Mouse (Mus musculus): ENCODE results near the gene Paf1. TPM values are rescaled to one million over a fixed set of nuclear protein-coding genes. Genes with fewer than 3 reads are reported as not detected.
"Not testable (repeated sequence)": the region's sequence is repeated elsewhere in the genome, so short reads cannot be mapped to it uniquely, and the experiment has no call there.

Paf1 gene
- polyA plus RNA-seq, 1 experiment from 2014 or later: 70.4 TPM

DNA sequence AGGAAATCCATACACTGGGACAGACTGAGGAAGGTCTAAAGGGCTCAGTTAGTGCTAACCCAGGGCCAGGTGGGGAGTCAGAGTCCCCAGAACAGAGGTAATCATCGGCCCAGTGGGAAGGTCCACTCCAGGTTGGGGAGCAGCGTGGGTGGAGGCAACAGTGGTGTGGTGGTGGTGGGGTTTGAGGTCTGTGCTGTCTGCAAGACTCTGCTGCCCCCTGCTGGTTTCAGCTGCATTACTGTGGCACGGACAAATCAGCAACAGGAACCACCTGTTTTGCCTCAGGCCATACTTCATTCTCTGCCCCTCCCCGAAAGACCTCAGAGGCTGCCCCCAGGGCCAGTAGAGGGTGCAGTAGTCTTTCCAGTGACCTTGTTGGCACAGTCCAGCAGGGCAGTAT lies 6.3 kb upstream of the Paf1 start:
- Histone ChIP-seq H3K4me2 (no peak overlapping the region), H3K27me3 (replicated peaks) (no peaks in the 10 kb centered on the region), H3K9me3 (replicated peaks) (no peaks in the 10 kb centered on the region), H3K4me3 (no peak overlapping the region), H3K4me1 (replicated peaks) (peaks cover 29% of the 10 kb centered on the region), H3K27ac (ENCODE audit: poor library complexity, severe bottlenecking) (0 out of 2 replicates have a peak overlapping the region, but pooled peaks have one; percentile 3), H3K9ac (no peak overlapping the region), H3K36me3 (peaks cover 45% of the 10 kb centered on the region)
- peak; percentile 54 for ATAC-seq (ENCODE audit: insufficient number of reproducible peaks, low FRiP score)
- WGBS: 11% methylated on average over 4 of the region's 4 CpGs

DNA sequence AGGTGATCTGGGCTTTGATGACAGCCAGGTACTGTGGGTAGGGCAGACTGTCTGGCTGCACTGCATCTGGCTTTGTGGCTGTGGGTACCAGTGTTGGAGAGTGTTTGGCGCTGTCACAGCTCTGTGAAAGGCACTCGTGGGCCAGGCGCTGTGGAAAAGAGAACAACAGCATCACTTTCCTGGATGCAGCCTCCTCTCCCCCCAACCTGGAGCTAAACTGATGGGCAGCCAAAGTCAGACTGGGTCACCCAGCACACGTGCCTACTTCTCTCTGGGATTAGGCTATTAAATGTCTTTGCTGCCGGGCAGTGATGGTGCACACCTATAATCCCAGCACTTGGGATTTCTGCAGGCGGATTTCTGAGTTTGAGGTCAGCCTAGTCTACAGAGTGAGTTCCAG lies 5.9 kb upstream of the Paf1 start:
- 84% methylated on average over 6 of the region's 6 CpGs for WGBS
- H3K4me2 ChIP-seq; ATAC-seq (ENCODE audit: insufficient number of reproducible peaks, low FRiP score); H3K4me3 ChIP-seq; H3K27ac ChIP-seq (ENCODE audit: poor library complexity, severe bottlenecking); H3K27me3 ChIP-seq (replicated peaks); H3K9me3 ChIP-seq (replicated peaks); H3K9ac ChIP-seq: not testable (repeated sequence)
- H3K4me1 ChIP-seq (replicated peaks): peaks cover 29% of the 10 kb centered on the region
- H3K36me3 ChIP-seq: peaks cover 45% of the 10 kb centered on the region

DNA sequence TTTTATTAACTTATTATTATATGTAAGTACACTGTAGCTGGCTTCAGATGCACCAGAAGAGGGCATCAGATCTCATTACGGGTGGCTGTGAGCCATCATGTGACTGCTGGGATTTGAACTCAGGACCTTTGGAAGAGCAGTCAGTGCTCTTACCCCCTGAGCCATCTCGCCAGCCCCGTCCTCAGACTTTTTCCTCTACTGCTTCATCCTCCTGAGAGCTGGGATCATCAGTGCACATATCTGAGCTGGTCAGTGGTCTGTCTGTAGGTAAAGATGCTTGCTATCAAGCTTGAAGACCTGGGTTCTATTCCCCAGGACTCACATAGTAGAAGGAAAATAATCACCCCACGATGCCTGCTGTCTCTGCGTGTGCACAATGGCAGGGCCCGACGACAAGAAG lies 5.4 kb upstream of the Paf1 start:
- not testable (repeated sequence) for H3K27ac ChIP-seq (ENCODE audit: poor library complexity, severe bottlenecking); ATAC-seq (ENCODE audit: insufficient number of reproducible peaks, low FRiP score); H3K9me3 ChIP-seq (replicated peaks); H3K4me2 ChIP-seq; H3K27me3 ChIP-seq (replicated peaks); H3K9ac ChIP-seq; H3K4me3 ChIP-seq
- peaks cover 28% of the 10 kb centered on the region for H3K4me1 ChIP-seq (replicated peaks)
- WGBS: 90% methylated on average over 7 of the region's 7 CpGs
- H3K36me3 ChIP-seq: peaks cover 45% of the 10 kb centered on the region

DNA sequence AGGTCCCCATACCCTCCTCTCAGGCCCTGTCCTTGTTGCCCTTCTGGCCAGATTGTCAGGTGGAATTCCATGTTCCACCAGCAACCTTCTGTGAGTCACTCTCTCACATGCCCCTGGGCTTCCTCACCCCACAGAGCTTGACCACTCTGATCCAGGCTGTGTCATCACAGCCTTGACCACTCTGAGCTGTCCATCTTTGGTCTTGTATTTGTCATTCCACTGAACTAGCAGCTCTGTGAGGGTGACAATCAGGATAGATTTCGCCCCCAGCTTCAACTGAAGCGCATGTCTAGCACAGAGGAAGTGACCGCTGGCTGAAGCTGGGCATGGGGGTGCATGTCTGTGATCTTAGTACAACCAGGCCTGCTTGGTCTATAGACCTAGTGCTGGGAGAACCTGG lies 2.4 kb upstream of the Paf1 start:
- Histone ChIP-seq H3K4me2 (no peak overlapping the region), H3K9me3 (replicated peaks) (no peaks in the 10 kb centered on the region), H3K9ac (no peak overlapping the region), H3K4me3 (no peak overlapping the region), H3K4me1 (replicated peaks) (peaks cover 20% of the 10 kb centered on the region), H3K27me3 (replicated peaks) (no peaks in the 10 kb centered on the region), H3K36me3 (peaks cover 53% of the 10 kb centered on the region), H3K27ac (ENCODE audit: poor library complexity, severe bottlenecking) (no peak overlapping the region)
- 96% methylated on average over 3 of the region's 3 CpGs for WGBS
- ATAC-seq (ENCODE audit: insufficient number of reproducible peaks, low FRiP score): no peak

DNA sequence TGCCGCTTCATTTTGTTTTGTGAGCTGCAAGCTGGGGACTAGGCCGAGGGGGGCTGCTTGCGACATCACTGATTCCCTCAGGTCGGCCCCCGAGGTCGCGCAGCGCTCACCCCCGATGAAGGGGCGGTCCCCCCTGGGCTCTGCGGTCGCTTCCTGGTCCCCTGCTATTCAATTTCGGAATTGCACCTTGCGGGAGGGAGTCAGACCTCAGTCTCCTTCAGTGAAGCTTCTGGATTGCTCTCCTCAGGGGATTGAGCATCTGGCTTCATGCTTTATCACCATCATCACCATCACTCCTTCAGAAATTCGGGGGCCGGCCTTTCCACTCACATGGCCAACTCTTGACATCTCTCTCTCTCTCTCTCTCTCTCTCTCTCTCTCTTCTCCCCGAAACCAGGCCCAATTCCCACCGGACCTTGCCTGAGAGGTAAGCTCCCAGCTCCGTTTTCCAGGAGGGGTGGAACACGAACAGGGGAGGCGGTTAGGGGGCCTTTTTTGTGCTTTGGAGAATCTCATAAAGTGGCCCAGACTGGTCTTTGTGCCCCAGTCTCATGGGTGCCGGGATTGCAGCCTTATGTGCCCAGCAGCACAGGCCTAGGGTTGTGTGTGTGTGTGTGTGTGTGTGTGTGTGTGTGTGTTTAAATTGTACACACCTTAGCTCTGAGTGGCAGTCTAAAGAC lies 661 bp downstream of the Paf1 start:
- Histone ChIP-seq H3K36me3 (peaks cover 61% of the 10 kb centered on the region), H3K27ac (ENCODE audit: poor library complexity, severe bottlenecking) (peak overlapping the region; percentile 68), H3K4me3 (peak overlapping the region; percentile 92), H3K4me2 (peak overlapping the region; percentile 98), H3K9me3 (replicated peaks) (no peaks in the 10 kb centered on the region), H3K4me1 (replicated peaks) (peaks cover 20% of the 10 kb centered on the region), H3K27me3 (replicated peaks) (no peaks in the 10 kb centered on the region), H3K9ac (peak overlapping the region; percentile 88)
- 0 out of 2 replicates have a peak, but pooled peaks have one; percentile 0 for ATAC-seq (ENCODE audit: insufficient number of reproducible peaks, low FRiP score)
- WGBS: 4% methylated on average over 22 of the region's 22 CpGs

DNA sequence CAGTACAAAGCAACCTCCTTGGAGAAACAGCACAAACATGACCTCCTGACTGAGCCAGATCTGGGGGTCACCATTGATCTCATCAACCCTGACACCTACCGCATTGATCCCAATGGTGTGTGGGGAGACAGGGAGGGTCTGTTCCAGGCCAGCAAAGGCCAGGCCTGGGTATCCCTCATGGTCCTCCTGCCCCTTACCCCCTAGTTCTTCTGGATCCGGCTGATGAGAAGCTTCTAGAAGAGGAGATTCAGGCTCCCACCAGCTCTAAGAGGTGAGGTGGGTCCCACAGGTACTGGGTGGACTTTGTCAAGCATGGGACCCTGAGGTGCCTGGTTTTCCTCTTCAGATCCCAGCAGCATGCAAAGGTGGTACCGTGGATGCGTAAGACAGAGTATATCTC lies 2.7 kb downstream of the Paf1 start:
- ATAC-seq (ENCODE audit: insufficient number of reproducible peaks, low FRiP score): no peak
- no peaks in the 10 kb centered on the region for H3K27me3 ChIP-seq (replicated peaks)
- H3K36me3 ChIP-seq: peaks cover 60% of the 10 kb centered on the region

DNA sequence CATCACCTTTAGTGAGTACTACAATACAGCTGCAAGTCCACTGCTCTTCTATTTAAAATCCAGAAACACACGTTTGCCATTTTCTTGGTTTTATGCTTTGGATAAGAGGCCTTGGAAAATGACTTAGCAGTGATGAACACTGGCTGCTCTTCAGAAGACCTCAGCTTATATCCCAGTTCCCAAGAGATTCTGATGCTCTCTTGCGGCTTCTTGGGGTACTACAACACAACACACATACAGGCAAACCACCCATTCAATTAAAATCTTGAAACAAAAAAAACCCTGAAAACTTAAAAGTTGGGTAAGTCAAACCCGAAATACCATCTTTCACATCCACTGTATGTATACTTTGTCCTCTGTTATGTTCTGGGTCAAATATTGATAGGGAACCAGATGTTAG lies 5.2 kb downstream of the Paf1 start:
- H3K4me2 ChIP-seq: no peak overlapping the region
- ATAC-seq (ENCODE audit: insufficient number of reproducible peaks, low FRiP score): no peak
- no peak overlapping the region for H3K4me3 ChIP-seq
- peaks cover 8% of the 10 kb centered on the region for H3K4me1 ChIP-seq (replicated peaks)
- peaks cover 81% of the 10 kb centered on the region for H3K36me3 ChIP-seq
- no peak overlapping the region for H3K27ac ChIP-seq (ENCODE audit: poor library complexity, severe bottlenecking)
- H3K9ac ChIP-seq: no peak overlapping the region
- H3K9me3 ChIP-seq (replicated peaks): no peaks in the 10 kb centered on the region
- no peaks in the 10 kb centered on the region for H3K27me3 ChIP-seq (replicated peaks)
- whole genome bisulfite sequencing: 55% methylated on average over 3 of the region's 3 CpGs

More for the DNA sequence above, 2.7 kb downstream of the Paf1 start:
- Histone ChIP-seq H3K4me3 (no peak overlapping the region), H3K4me1 (replicated peaks) (peaks cover 20% of the 10 kb centered on the region), H3K27ac (ENCODE audit: poor library complexity, severe bottlenecking) (no peak overlapping the region), H3K9me3 (replicated peaks) (no peaks in the 10 kb centered on the region), H3K9ac (no peak overlapping the region), H3K4me2 (no peak overlapping the region)
- WGBS: 94% methylated on average over 4 of the region's 4 CpGs

DNA sequence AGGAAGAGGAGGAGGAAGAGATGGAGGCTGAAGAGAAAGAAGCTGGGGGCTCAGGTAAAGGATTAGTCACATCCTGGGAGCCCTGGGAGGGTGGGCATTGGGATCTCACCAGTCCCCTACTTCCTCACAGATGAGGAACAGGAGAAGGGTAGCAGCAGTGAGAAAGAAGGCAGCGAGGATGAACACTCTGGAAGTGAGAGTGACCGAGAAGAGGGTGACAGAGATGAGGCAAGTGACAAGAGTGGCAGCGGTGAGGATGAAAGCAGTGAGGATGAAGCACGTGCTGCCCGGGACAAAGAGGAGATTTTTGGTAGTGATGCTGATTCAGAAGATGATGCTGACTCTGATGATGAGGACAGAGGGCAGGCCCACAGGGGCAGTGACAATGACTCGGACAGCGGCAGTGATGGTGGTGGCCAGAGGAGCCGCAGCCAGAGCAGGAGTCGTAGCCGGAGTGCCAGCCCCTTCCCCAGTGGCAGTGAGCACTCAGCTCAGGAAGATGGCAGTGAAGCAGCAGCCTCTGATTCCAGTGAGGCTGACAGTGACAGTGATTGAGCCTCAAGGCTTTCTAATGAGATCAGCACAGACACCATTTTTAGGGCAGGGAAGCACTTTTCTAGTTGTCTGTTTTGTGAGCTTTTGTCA lies 6.1 kb downstream of the Paf1 start:
- H3K36me3 ChIP-seq: peaks cover 89% of the 10 kb centered on the region
- WGBS: 89% methylated on average over 10 of the region's 10 CpGs
- ATAC-seq (ENCODE audit: insufficient number of reproducible peaks, low FRiP score): no peak
- no peak overlapping the region for H3K27ac ChIP-seq (ENCODE audit: poor library complexity, severe bottlenecking)
- H3K4me2 ChIP-seq: no peak overlapping the region
- no peaks in the 10 kb centered on the region for H3K27me3 ChIP-seq (replicated peaks)
- no peaks in the 10 kb centered on the region for H3K9me3 ChIP-seq (replicated peaks)
- no peak overlapping the region for H3K9ac ChIP-seq
- peaks cover 2% of the 10 kb centered on the region for H3K4me1 ChIP-seq (replicated peaks)
- no peak overlapping the region for H3K4me3 ChIP-seq

DNA sequence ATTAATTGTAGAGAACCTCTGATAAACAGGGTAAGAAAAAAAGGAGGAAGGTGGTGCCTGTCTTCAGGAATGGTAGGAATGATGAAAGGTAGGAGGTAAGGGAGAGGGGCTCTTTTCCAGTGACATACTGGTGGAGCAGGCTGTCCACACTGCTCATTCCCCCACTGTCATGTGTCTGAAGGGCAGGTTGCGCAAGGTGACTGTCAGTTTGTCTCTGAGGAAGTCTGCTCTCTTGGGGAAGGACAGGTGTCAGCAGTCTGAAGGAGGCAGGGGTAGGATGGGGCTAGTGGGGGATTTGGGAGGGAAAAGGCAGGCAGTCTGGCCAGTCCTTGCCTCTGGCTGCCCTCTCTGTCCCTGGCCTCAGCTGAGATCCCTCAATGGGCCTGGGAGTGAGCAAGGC lies 8.3 kb downstream of the Paf1 start:
- no peaks in the 10 kb centered on the region for H3K4me1 ChIP-seq (replicated peaks)
- no peak overlapping the region for H3K4me2 ChIP-seq
- H3K27ac ChIP-seq (ENCODE audit: poor library complexity, severe bottlenecking): no peak overlapping the region
- no peak overlapping the region for H3K4me3 ChIP-seq
- H3K27me3 ChIP-seq (replicated peaks): no peaks in the 10 kb centered on the region
- H3K9ac ChIP-seq: no peak overlapping the region
- WGBS: 89% methylated on average over 1 of the region's 1 CpGs
- peaks cover 94% of the 10 kb centered on the region for H3K36me3 ChIP-seq
- H3K9me3 ChIP-seq (replicated peaks): no peaks in the 10 kb centered on the region
- no peak for ATAC-seq (ENCODE audit: insufficient number of reproducible peaks, low FRiP score)

DNA sequence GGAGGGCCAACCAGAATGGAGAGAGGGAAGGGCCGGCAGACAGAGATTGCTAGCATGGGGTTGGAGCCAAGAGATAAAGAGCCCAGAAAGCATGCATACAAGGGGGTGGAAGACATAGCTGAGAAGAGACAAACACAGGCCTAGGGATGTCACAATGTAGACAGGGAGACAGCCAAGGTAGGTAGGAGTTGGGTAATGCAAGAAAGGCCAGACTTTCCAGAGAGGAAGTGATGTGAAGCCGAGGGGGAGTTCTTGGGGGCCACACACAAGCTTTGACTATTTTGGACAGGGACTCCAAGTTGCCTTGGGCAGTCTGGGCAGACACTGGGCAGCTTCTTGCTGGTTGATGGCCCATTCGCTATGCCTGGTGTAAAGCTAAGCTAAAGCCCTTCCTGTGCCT lies 9.2 kb downstream of the Paf1 start:
- no peaks in the 10 kb centered on the region for H3K9me3 ChIP-seq (replicated peaks)
- H3K4me1 ChIP-seq (replicated peaks): no peaks in the 10 kb centered on the region
- H3K27me3 ChIP-seq (replicated peaks): no peaks in the 10 kb centered on the region
- H3K36me3 ChIP-seq: peaks cover 94% of the 10 kb centered on the region
- H3K4me2 ChIP-seq: no peak overlapping the region
- H3K9ac ChIP-seq: no peak overlapping the region
- ATAC-seq (ENCODE audit: insufficient number of reproducible peaks, low FRiP score): no peak
- no peak overlapping the region for H3K27ac ChIP-seq (ENCODE audit: poor library complexity, severe bottlenecking)
- H3K4me3 ChIP-seq: no peak overlapping the region
- 65% methylated on average over 3 of the region's 3 CpGs for WGBS

DNA sequence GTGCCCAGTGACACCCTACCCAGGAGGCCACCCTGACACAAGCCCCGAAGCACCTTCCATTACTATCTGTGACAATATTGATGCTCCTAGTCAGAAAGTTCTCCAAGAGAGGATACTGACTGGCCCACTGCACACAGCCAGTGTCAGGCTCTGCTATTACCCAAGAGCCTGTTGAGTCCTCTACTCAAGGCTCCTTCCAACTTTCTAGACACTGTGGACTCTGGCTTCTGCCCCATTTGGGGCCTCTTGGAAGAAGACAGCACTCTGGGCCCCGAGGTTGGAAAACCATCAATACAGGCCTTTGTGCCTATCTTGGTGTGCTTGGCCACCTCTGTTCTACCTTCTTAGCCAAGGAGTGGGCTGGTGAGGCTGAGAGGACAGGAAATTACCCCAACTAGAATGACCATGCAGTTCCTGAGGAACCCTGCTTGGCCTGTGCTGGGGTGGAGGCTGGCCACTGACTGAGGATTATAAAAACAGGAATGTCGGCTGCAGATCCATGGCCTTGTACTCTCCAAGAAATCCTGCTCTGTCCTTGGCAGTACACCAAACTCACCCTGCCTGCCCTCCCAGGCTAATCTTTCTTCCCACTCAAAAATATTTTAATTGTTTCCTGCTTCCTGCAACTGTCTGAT lies 18.2 kb downstream of the Paf1 start:
- H3K4me3 ChIP-seq: no peak overlapping the region
- no peaks in the 10 kb centered on the region for H3K9me3 ChIP-seq (replicated peaks)
- H3K27me3 ChIP-seq (replicated peaks): no peaks in the 10 kb centered on the region
- no peak overlapping the region for H3K27ac ChIP-seq (ENCODE audit: poor library complexity, severe bottlenecking)
- peaks cover 17% of the 10 kb centered on the region for H3K4me1 ChIP-seq (replicated peaks)
- H3K36me3 ChIP-seq: peaks cover 91% of the 10 kb centered on the region
- WGBS: 72% methylated on average over 3 of the region's 3 CpGs
- H3K4me2 ChIP-seq: no peak overlapping the region
- no peak for ATAC-seq (ENCODE audit: insufficient number of reproducible peaks, low FRiP score)
- H3K9ac ChIP-seq: no peak overlapping the region

Measured in heart, embryonic 12.5 days (tissue).